Mouse (Mus musculus) hindbrain, postnatal 0 days (tissue): ENCODE data around the gene Bud23. TPM values are rescaled to one million over a fixed set of nuclear protein-coding genes. Genes with fewer than 3 reads are reported as not detected.
A peak's percentile ranks its signal among the peaks of the same experiment; 100 is the strongest.
"Not testable (repeated sequence)": the region's sequence is repeated elsewhere in the genome, so short reads cannot be mapped to it uniquely, and the experiment has no call there.

Source experiments
- ATAC-seq: fragments of 200-750 bp; cut with Nextera tagmentation; 2 replicates; pipeline ENCODE4 v1.8.0; 2017; ENCODE audit warnings: mild to moderate bottlenecking, moderate TSS enrichment, moderate library complexity
- DNase-seq: peaks from one replicate; pipeline ENCODE4 v3.0.0-alpha.2; 2015; ENCODE audit warnings: low spot score
- H3K27ac ChIP-seq: fragments of 300-500 bp; sonication (generic); 2 replicates; pipeline ENCODE4 v1.5.1; 2014; ENCODE audit warnings: mild to moderate bottlenecking
- H3K27me3 ChIP-seq: fragments of 300-500 bp; sonication (generic); 2 replicates; pipeline ENCODE4 v1.6.1; 2014; ENCODE audit warnings: low read length, mixed read lengths; ENCODE audit not compliant: insufficient read depth
- H3K36me3 ChIP-seq: fragments of 300-500 bp; sonication (generic); 2 replicates; pipeline ENCODE4 v1.6.1; 2014; ENCODE audit warnings: low read length, mixed read lengths; ENCODE audit not compliant: insufficient read depth
- H3K4me1 ChIP-seq: fragments of 300-500 bp; sonication (generic); 2 replicates; pipeline ENCODE4 v1.6.1; 2014; ENCODE audit warnings: antibody characterized with exemption, low read length, mixed read lengths; ENCODE audit not compliant: insufficient read depth
- H3K4me2 ChIP-seq: fragments of 300-500 bp; sonication (generic); 2 replicates; pipeline ENCODE4 v1.6.1; 2014; ENCODE audit warnings: low read depth, mild to moderate bottlenecking, low read length, moderate library complexity, mixed read lengths
- H3K4me3 ChIP-seq: fragments of 300-500 bp; sonication (generic); 2 replicates; pipeline ENCODE4 v1.5.1; 2014; ENCODE audit warnings: low read length
- H3K9ac ChIP-seq: fragments of 300-500 bp; sonication (generic); replicated peaks from 2 replicates; pipeline ENCODE4 v1.6.1; 2014; ENCODE audit warnings: mild to moderate bottlenecking, low read length, moderate library complexity, mixed read lengths
- H3K9me3 ChIP-seq: fragments of 300-500 bp; sonication (generic); 2 replicates; pipeline ENCODE4 v1.6.1; 2016; ENCODE audit warnings: low read length, mixed read lengths
- CTCF ChIP-seq: IDR thresholded peaks from 2 replicates; pipeline ENCODE4 v1.5.1; 2016; ENCODE audit warnings: antibody characterized with exemption, control low read depth, low read depth
- WGBS: fragments of 180-500 bp; shearing (Covaris S2); extraction: QIAGEN DNeasy Blood & Tissue Kit; methylation state at CpG from one replicate; pipeline ENCODE4 v1.1.7; 2014; 5-methylcytosine and 5-hydroxymethylcytosine counted together
- polyA plus RNA-seq: library from polyadenylated mRNA; unstranded; fragments of >200 nt; fragmentation: Nextera tagmentation; extraction: Ambion mirVana; gene quantifications from 2 replicates; pipeline ENCODE4 v1.2.1, GENCODE M21; 2015
- total RNA-seq: library from RNA; depleted of rRNA; stranded (reverse); fragments of >200 nt; gene quantifications from 2 replicates; pipeline ENCODE4 v1.2.3, GENCODE M21; 2014

Gene Bud23
- total and polyA plus RNA-seq, 2 experiments from 2014 or later: 44.8 to 64.5 TPM

- TF ChIP-seq CTCF: no peak
- Histone ChIP-seq H3K9me3 (no peaks in the 10 kb centered on the region), H3K9ac (no peak overlapping the region), H3K4me1 (no peaks in the 10 kb centered on the region), H3K4me3 (no peak overlapping the region), H3K27me3 (no peaks in the 10 kb centered on the region), H3K27ac (no peak overlapping the region), H3K4me2 (no peak overlapping the region), H3K36me3 (peaks cover 14% of the 10 kb centered on the region)
- ATAC-seq (no peak), DNase-seq (no peak)
- WGBS: 61% methylated on average over 6 of the region's 6 CpGs
These were observed 8.0 kb upstream of the Bud23 start for GRCm38 (mm10) chr5:135072720-135073119.

GRCm38 (mm10) chr5:135072061-135072460, 7.3 kb upstream of the Bud23 start:
- H3K27me3 ChIP-seq: no peaks in the 10 kb centered on the region
- no peak overlapping the region for H3K9ac ChIP-seq
- DNase-seq (no peak), ATAC-seq (no peak)
- TF ChIP-seq CTCF: no peak
- no peak overlapping the region for H3K4me3 ChIP-seq
- no peaks in the 10 kb centered on the region for H3K9me3 ChIP-seq
- no peaks in the 10 kb centered on the region for H3K4me1 ChIP-seq
- WGBS: 100% methylated on average over 2 of the region's 2 CpGs
- peaks cover 14% of the 10 kb centered on the region for H3K36me3 ChIP-seq
- no peak overlapping the region for H3K4me2 ChIP-seq
- no peak overlapping the region for H3K27ac ChIP-seq

GRCm38 (mm10) chr5:135070448-135070847, 5.7 kb upstream of the Bud23 start:
- Histone ChIP-seq H3K9me3 (no peaks in the 10 kb centered on the region), H3K4me3 (no peak overlapping the region), H3K27ac (no peak overlapping the region), H3K27me3 (no peaks in the 10 kb centered on the region), H3K4me2 (no peak overlapping the region), H3K36me3 (peaks cover 14% of the 10 kb centered on the region), H3K9ac (no peak overlapping the region), H3K4me1 (0 out of 2 replicates have a peak, but pooled peaks cover 5% of the 10 kb centered on the region)
- DNase-seq (no peak), ATAC-seq (no peak)
- no peak for TF ChIP-seq CTCF
- WGBS: 89% methylated on average over 3 of the region's 3 CpGs

GRCm38 (mm10) chr5:135066008-135066407, 1.2 kb upstream of the Bud23 start:
- Histone ChIP-seq H3K4me3 (no peak overlapping the region), H3K4me1 (peaks cover 11% of the 10 kb centered on the region; the same call in 1 of the 2 replicates), H3K9ac (no peak overlapping the region), H3K9me3 (no peaks in the 10 kb centered on the region), H3K27ac (no peak overlapping the region), H3K36me3 (no peaks in the 10 kb centered on the region; the same call in 1 of the 2 replicates), H3K4me2 (no peak overlapping the region), H3K27me3 (no peaks in the 10 kb centered on the region)
- DNase-seq (no peak), ATAC-seq (no peak)
- TF ChIP-seq CTCF: no peak
- WGBS: 87% methylated on average over 3 of the region's 3 CpGs

GRCm38 (mm10) chr5:135064382-135064766, 385 bp downstream of the Bud23 start:
- no peak for DNase-seq
- H3K4me2 ChIP-seq: peak overlapping the region; percentile 83
- no peaks in the 10 kb centered on the region for H3K27me3 ChIP-seq
- peak; percentile 68 for ATAC-seq
- H3K27ac ChIP-seq: peak overlapping the region; percentile 84
- H3K9me3 ChIP-seq: no peaks in the 10 kb centered on the region
- H3K36me3 ChIP-seq: peaks cover 13% of the 10 kb centered on the region; the same call in 1 of the 2 replicates
- H3K4me1 ChIP-seq: peaks cover 11% of the 10 kb centered on the region; the same call in 1 of the 2 replicates
- WGBS: under 1% methylated on average over 40 of the region's 40 CpGs
- no peak for TF ChIP-seq CTCF
- peak overlapping the region; percentile 91 for H3K4me3 ChIP-seq
- peak overlapping the region; percentile 86 for H3K9ac ChIP-seq

- no peak for TF ChIP-seq CTCF
- peak within 1 kb of the TSS; percentile 84 for H3K27ac ChIP-seq
- under 1% methylated on average over 51 of the region's 52 CpGs for WGBS
These were observed 954 bp downstream of the Bud23 start, which contains the start of gene Dnajc30 for GRCm38 (mm10) chr5:135063629-135064381. Gene Dnajc30, plus strand, starts transcription at chr5:135064202.

GRCm38 (mm10) chr5:135053356-135053755, 11.4 kb downstream of the Bud23 start:
- Histone ChIP-seq H3K4me1 (no peaks in the 10 kb centered on the region), H3K4me2 (no peak overlapping the region), H3K9ac (no peak overlapping the region), H3K4me3 (no peak overlapping the region), H3K9me3 (no peaks in the 10 kb centered on the region), H3K36me3 (peaks cover 40% of the 10 kb centered on the region), H3K27me3 (no peaks in the 10 kb centered on the region), H3K27ac (no peak overlapping the region)
- 91% methylated on average over 12 of the region's 12 CpGs for WGBS
- no peak for TF ChIP-seq CTCF
- ATAC-seq (no peak), DNase-seq (no peak)

More at GRCm38 (mm10) chr5:135063629-135064381, 954 bp downstream of the Bud23 start, which contains the start of gene Dnajc30:
- H3K27me3 ChIP-seq: no peaks in the 10 kb centered on the region
- H3K4me2 ChIP-seq: peak within 1 kb of the TSS; percentile 83
- peak; percentile 99 for DNase-seq
- peaks cover 11% of the 10 kb centered on the region; the same call in 1 of the 2 replicates for H3K4me1 ChIP-seq
- H3K9ac ChIP-seq: peak within 1 kb of the TSS; percentile 86
- ATAC-seq: peak; percentile 98
- no peaks in the 10 kb centered on the region for H3K9me3 ChIP-seq
- H3K4me3 ChIP-seq: peak within 1 kb of the TSS; percentile 91
- H3K36me3 ChIP-seq: peaks cover 16% of the 10 kb centered on the region; the same call in 1 of the 2 replicates

GRCm38 (mm10) chr5:135049268-135049667, 15.5 kb downstream of the Bud23 start:
- H3K9ac ChIP-seq, H3K27ac ChIP-seq, H3K27me3 ChIP-seq, H3K4me3 ChIP-seq, ATAC-seq, H3K4me1 ChIP-seq, H3K9me3 ChIP-seq, DNase-seq, H3K4me2 ChIP-seq: not testable (repeated sequence)
- WGBS: 92% methylated on average over 6 of the region's 6 CpGs
- H3K36me3 ChIP-seq: peaks cover 13% of the 10 kb centered on the region
